Mouse (Mus musculus) embryonic facial prominence, embryonic 10.5 days (tissue): ENCODE measurements around the gene Hmga2. TPM values are rescaled to one million over a fixed set of nuclear protein-coding genes. Genes with fewer than 3 reads are reported as not detected.

Experiments used
- DNase-seq: peaks from one replicate; pipeline ENCODE4 v3.0.0-alpha.2; 2017; ENCODE audit warnings: low spot score
- H3K27ac ChIP-seq: fragments of 300-500 bp; sonication (generic); replicated peaks from 2 replicates; pipeline ENCODE4 v1.5.1; 2016; ENCODE audit warnings: mild to moderate bottlenecking
- H3K27me3 ChIP-seq: fragments of 300-500 bp; sonication (generic); replicated peaks from 2 replicates; pipeline ENCODE4 v1.6.1; 2016; ENCODE audit warnings: low read depth, mild to moderate bottlenecking; ENCODE audit not compliant: poor library complexity, severe bottlenecking
- H3K36me3 ChIP-seq: fragments of 300-500 bp; sonication (generic); replicated peaks from 2 replicates; pipeline ENCODE4 v1.6.1; 2016; ENCODE audit warnings: mild to moderate bottlenecking, moderate library complexity
- H3K4me1 ChIP-seq: fragments of 300-500 bp; sonication (generic); 2 replicates; pipeline ENCODE4 v1.6.1; 2016
- H3K4me3 ChIP-seq: fragments of 300-500 bp; sonication (generic); 2 replicates; pipeline ENCODE4 v1.5.1; 2016; ENCODE audit warnings: mild to moderate bottlenecking, moderate library complexity
- H3K9me3 ChIP-seq: fragments of 300-500 bp; sonication (generic); 2 replicates; pipeline ENCODE4 v1.6.1; 2016; ENCODE audit warnings: mild to moderate bottlenecking
- WGBS: fragments of 180-500 bp; shearing (Covaris S2); methylation state at CpG from one replicate; pipeline ENCODE4 v1.1.7; 2016; 5-methylcytosine and 5-hydroxymethylcytosine counted together
- polyA plus RNA-seq: library from polyadenylated mRNA; unstranded; fragments of >200 nt; fragmentation: Nextera tagmentation; extraction: Ambion mirVana; gene quantifications from 2 replicates; pipeline ENCODE4 v1.2.1, GENCODE M21; 2016

Hmga2 gene
- polyA plus RNA-seq, 1 experiment from 2014 or later, result 94.0 TPM

DNA sequence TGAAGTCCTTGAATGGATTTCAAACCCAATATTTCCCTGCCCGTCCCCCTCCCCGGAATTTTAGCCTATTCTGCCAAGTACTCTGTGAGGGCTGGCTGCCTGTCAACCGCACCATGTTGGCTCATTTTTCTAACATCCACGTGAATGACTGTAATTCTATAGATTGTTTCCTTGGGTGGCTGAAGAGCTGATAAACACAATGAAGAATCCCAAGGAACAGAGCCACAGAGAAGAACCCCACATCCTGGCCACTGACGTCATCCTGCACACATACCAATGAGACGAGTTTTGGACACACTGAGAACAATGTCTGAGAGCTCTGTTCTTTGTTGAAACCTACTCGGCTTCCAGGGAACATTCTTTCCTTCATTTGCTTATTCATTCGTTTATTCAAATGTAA is 74.5 kb downstream of the Hmga2 start:
- Histone ChIP-seq H3K4me3 (no peak overlapping the region), H3K4me1 (peaks cover 77% of the 10 kb centered on the region), H3K9me3 (no peaks in the 10 kb centered on the region), H3K27me3 (no peaks in the 10 kb centered on the region), H3K36me3 (peaks cover 68% of the 10 kb centered on the region), H3K27ac (peak overlapping the region; percentile 24; the same call in 1 of the 2 replicates)
- DNase-seq, result no peak
- 75% methylated on average over 8 of the region's 8 CpGs for WGBS

DNA sequence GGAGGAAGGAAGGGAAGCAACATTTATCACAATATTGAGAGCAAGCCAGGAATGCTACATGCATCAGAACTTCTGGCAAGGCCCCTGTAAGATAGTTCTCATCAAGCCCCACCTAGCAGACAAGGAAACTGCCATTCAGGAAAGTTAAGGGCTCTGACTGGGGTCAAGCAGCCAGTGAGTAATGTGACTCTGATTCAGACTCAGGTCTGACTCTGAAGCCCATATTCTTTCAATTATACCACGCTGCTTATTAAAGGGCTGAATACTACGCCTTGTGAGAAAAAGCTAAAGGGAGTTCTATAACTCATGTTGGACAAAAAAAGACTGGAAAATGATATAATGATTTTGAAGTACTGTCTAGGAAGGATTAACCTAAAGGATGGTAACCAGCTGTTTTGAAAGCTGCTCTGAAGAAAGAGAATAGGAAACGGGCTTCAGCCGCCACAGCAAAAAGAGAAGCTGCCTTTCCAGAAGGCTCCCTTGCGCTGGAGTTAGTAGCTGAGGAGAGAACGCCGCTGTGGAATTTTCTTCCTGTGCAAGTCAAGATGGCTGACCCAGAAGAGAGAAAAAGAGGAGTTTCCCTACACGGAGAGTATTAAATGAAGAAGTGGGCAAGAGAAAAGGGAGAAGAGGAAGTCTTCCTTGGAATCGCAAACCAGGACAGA is 76.3 kb downstream of the Hmga2 start:
- Histone ChIP-seq H3K4me3 (no peak overlapping the region; the same call in 1 of the 2 replicates), H3K9me3 (no peaks in the 10 kb centered on the region), H3K36me3 (peaks cover 74% of the 10 kb centered on the region), H3K27me3 (no peaks in the 10 kb centered on the region), H3K4me1 (peaks cover 67% of the 10 kb centered on the region), H3K27ac (peak overlapping the region; percentile 75)
- peak; percentile 41 for DNase-seq
- WGBS, result 47% methylated on average over 9 of the region's 9 CpGs

DNA sequence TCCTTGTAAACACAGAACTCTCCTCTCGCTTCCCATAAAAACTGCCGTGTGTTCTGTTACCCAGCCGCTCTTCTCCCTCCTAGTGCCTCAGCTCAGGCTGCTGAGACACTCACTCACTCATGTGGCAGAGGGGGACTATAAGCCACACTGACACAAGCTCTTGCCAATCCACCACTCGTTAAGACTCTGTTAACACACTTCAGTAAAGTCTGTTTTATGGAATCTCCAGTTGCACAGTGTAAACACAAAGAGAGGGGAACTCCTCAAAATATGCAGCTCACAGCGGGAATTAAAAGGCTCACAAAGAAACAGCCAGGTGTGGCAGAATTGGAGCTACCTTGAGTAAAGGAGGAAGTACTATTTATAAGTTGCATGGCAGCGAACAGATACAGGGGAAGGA is 77.5 kb downstream of the Hmga2 start:
- peaks cover 66% of the 10 kb centered on the region for H3K4me1 ChIP-seq
- WGBS, result 58% methylated on average over 6 of the region's 6 CpGs

DNA sequence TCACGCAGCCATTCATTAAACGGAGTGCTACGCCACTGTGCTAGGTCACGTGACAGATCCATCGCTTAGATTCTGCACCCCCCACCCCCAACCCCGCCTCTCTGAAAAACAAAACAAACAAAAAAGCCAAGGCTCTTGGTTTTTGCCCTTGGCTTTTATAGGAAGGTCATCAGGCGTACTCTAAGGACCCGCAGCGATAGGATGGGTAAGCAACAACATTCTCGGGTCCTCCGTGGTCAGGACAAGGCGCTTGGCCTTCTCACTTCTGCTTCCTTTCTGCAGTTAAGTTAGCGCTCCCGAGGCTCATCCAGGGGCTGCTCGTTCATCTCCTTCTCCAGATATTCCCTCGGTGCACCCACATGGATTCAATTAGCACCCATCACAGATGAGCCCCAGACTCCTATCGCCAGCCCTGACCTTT is 79.0 kb downstream of the Hmga2 start:
- Histone ChIP-seq H3K27ac (no peak overlapping the region), H3K4me1 (peaks cover 69% of the 10 kb centered on the region), H3K4me3 (no peak overlapping the region), H3K27me3 (no peaks in the 10 kb centered on the region), H3K9me3 (no peaks in the 10 kb centered on the region), H3K36me3 (peaks cover 60% of the 10 kb centered on the region)
- peak; percentile 40 for DNase-seq
- 67% methylated on average over 17 of the region's 17 CpGs for WGBS

More for the DNA sequence above, 77.5 kb downstream of the Hmga2 start:
- H3K27ac ChIP-seq, result no peak overlapping the region
- peaks cover 61% of the 10 kb centered on the region for H3K36me3 ChIP-seq
- no peak overlapping the region for H3K4me3 ChIP-seq
- no peaks in the 10 kb centered on the region for H3K9me3 ChIP-seq
- DNase-seq, result no peak
- no peaks in the 10 kb centered on the region for H3K27me3 ChIP-seq

DNA sequence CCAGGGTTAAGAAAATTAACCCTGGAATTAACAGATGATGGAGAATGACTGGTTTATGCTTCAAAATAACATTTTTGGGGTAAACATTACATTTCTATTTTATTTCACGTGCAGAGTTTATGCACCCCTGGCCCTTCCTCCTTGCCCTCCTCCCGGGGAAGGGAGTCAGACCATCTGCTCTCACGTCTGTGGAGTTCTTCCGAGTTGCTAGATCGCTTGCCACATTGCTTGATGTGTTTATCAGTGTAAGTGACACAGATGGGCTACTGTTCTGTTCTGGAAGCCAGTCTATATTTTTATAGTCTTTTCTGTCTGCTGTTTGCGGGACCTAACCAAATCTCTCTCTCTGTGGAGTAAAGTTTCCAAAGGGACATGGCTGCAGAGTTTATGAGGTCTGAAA is 80.7 kb downstream of the Hmga2 start:
- H3K9me3 ChIP-seq, result no peaks in the 10 kb centered on the region
- no peak overlapping the region for H3K27ac ChIP-seq
- peaks cover 72% of the 10 kb centered on the region for H3K4me1 ChIP-seq
- WGBS, result 85% methylated on average over 6 of the region's 6 CpGs
- DNase-seq, result no peak
- peaks cover 54% of the 10 kb centered on the region for H3K36me3 ChIP-seq
- H3K4me3 ChIP-seq, result no peak overlapping the region
- no peaks in the 10 kb centered on the region for H3K27me3 ChIP-seq

DNA sequence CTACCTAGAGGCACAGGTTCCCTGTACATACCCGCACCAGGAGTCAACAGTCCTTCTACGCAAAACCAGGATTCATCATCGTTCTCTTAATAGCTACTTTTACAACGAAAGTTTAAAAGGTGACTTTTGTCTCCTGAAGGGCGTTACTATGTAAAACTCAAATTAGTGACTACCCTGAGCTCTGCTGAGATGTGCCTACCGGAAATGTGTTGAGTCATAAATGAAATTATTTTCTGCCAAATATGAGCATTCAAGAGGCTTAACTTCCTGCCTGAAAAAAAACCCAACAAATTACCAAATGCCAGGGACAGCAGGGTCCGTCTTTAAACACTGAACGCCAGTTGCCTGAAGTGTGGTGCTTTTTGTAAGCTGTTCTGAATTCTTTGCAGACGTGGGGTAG is 81.5 kb downstream of the Hmga2 start:
- no peak overlapping the region for H3K27ac ChIP-seq
- 91% methylated on average over 9 of the region's 9 CpGs for WGBS
- no peaks in the 10 kb centered on the region for H3K9me3 ChIP-seq
- no peak for DNase-seq
- H3K4me3 ChIP-seq, result no peak overlapping the region
- H3K36me3 ChIP-seq, result peaks cover 57% of the 10 kb centered on the region
- H3K27me3 ChIP-seq, result no peaks in the 10 kb centered on the region
- H3K4me1 ChIP-seq, result peaks cover 71% of the 10 kb centered on the region

DNA sequence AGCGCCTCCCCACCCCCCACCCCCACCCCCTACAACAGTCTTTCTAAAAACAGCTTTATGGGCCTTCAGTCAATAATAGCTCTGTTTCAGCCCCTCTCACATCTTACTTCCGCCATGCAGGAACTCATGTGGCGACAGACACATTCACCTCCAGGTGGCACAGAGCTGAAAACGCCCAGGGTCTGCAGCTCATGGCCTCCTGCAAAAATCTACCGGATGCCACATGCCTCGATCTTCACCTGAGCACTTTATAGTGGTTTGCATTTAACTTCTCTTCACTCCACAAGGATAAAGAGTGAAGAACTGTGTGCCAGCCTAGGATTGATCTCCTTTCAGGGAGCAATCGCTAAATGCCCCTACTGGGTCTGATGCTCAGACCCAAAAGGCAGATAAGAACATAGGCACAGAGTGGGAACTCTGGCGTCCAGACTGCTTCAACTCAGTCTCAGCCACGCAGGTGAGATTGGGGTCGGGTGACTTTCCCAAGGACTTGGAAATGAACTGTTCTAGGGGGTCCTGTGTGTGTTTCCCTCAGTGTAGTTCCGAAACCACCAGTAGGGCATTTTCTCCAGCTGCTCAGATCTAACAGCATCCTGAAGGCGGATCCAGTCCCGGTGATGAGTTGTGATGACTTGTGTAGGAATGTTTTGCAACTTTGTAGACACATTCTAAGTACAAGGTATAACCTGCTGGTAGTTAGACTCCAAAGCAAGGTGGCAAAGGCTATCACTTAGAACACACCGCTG is 84.1 kb downstream of the Hmga2 start:
- H3K36me3 ChIP-seq, result peaks cover 43% of the 10 kb centered on the region
- no peaks in the 10 kb centered on the region for H3K9me3 ChIP-seq
- no peaks in the 10 kb centered on the region for H3K27me3 ChIP-seq
- no peak for DNase-seq
- H3K4me3 ChIP-seq, result no peak overlapping the region
- H3K27ac ChIP-seq, result peak overlapping the region; percentile 51; the same call in 1 of the 2 replicates
- peaks cover 63% of the 10 kb centered on the region for H3K4me1 ChIP-seq
- WGBS, result 38% methylated on average over 14 of the region's 14 CpGs

DNA sequence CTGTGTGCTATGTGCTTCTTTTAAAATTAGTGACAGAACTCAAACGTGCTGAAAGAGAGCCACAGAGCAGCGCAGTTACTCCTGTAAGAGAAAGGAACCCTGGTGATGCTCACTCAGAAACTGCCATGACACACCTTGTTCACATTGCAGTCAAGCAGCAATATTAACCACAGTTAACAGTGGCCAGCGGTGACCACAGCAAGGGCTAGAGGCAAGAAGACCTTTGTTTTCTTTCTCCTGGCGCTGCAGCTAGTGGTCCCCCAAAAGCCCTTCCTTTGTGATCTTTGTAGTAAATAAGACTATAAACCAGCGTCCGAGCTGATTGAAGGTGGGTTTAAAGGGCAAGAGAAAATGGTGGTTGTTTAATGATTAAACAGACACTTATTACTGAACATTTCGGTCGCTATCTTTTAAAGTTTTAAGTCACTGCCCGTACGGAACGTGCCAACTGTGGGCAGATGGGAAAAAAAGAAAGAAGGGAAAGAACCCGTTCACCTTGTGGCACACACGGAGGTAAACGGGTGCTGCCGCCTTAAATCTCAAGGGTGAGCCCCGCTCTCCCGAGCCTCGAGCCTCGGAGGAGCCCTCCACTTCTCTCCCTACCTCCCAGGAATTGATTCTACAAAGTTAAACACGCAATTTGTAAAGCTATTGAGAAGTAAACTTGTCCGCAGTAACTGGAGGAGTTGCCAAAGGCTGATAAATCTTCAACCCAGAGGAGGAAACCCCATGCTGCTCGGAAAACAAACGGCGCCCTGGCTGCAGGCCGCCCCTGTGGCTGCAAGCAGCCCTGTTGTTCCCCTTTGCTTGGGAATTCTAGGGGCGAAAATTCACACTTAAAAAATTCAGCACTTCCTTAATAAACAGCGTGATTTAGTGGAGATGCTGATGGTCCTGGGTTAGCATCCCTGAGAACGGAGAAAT is 85.1 kb downstream of the Hmga2 start:
- H3K27ac ChIP-seq, result peak overlapping the region; percentile 65
- WGBS, result 30% methylated on average over 28 of the region's 28 CpGs

DNA sequence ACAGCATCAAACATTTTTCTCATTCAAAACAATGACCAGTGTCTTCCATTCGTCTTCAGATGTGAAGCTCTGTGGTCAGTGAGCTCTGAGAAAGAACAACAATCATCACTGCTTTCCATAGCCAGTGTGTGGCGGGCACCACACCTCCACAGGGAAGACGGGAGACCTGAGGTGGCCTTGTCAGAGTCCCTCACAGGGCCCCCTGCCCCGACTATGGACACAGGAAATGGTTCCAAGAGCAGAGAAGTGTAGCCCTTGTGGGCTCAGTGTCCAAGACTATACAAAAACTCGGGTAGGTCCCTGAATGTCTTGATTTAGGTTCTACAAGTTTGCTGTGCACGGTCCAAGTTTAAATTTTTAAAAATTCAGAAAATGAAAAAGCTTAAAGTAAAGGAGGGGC is 86.6 kb downstream of the Hmga2 start:
- DNase-seq, result no peak
- 0 out of 2 replicates have a peak overlapping the region, but pooled peaks have one; percentile 12 for H3K27ac ChIP-seq
- peaks cover 84% of the 10 kb centered on the region for H3K4me1 ChIP-seq
- no peak overlapping the region for H3K4me3 ChIP-seq
- H3K36me3 ChIP-seq, result peaks cover 49% of the 10 kb centered on the region
- H3K27me3 ChIP-seq, result no peaks in the 10 kb centered on the region
- no peaks in the 10 kb centered on the region for H3K9me3 ChIP-seq
- WGBS, result 63% methylated on average over 6 of the region's 6 CpGs

More for the DNA sequence above, 85.1 kb downstream of the Hmga2 start:
- Histone ChIP-seq H3K36me3 (peaks cover 44% of the 10 kb centered on the region), H3K4me3 (no peak overlapping the region), H3K27me3 (no peaks in the 10 kb centered on the region), H3K9me3 (no peaks in the 10 kb centered on the region), H3K4me1 (peaks cover 70% of the 10 kb centered on the region)
- DNase-seq, result no peak

DNA sequence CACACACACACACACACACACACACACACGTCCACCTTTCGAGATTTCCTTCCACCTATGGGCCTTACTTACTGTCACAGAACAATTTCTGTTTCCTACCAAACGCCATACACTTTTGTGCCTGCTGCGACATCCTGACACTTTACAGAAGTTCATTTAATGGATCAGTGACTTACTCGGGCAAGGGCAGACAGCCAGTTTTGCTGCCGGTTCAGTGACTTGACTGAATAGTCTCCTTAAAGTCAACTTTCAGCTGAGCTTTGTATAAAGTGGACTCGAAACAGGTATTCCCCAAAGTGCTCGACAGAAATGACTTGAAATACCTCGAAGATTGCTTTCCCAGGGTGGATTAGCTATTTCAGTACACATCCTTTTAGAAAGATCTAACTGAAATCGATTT is 87.3 kb downstream of the Hmga2 start:
- H3K27me3 ChIP-seq, result no peaks in the 10 kb centered on the region
- 55% methylated on average over 10 of the region's 10 CpGs for WGBS
- H3K4me3 ChIP-seq, result no peak overlapping the region
- H3K36me3 ChIP-seq, result peaks cover 56% of the 10 kb centered on the region
- H3K4me1 ChIP-seq, result peaks cover 88% of the 10 kb centered on the region
- no peak for DNase-seq
- peak overlapping the region; percentile 35 for H3K27ac ChIP-seq
- H3K9me3 ChIP-seq, result no peaks in the 10 kb centered on the region

DNA sequence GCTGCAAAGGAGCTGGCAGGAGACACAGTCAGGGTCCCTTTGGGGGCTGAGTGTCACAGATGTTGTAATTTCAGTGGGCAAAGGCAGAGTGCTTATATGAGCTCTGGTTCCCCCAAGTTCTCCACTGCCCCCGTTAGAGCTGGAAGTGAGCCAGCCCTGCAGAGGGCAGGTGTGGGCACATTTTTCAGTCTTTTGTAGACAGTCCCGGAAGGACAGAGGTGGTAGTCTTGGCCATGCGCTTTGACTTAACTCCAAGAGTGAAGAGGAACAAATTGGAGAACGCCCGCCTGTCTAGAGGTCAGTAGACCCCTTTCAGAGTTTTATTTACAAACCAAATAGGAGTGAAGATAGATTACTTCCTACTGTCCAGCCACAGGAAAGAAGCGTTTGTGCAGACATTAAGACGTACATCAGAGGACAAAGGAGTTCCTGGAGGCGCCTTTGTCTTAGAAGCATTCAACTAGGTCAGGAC is 87.8 kb downstream of the Hmga2 start:
- Histone ChIP-seq H3K4me1 (peaks cover 91% of the 10 kb centered on the region), H3K36me3 (peaks cover 58% of the 10 kb centered on the region), H3K27me3 (no peaks in the 10 kb centered on the region), H3K9me3 (no peaks in the 10 kb centered on the region), H3K27ac (peak overlapping the region; percentile 35; the same call in 1 of the 2 replicates), H3K4me3 (no peak overlapping the region)
- 48% methylated on average over 8 of the region's 8 CpGs for WGBS
- DNase-seq, result no peak

DNA sequence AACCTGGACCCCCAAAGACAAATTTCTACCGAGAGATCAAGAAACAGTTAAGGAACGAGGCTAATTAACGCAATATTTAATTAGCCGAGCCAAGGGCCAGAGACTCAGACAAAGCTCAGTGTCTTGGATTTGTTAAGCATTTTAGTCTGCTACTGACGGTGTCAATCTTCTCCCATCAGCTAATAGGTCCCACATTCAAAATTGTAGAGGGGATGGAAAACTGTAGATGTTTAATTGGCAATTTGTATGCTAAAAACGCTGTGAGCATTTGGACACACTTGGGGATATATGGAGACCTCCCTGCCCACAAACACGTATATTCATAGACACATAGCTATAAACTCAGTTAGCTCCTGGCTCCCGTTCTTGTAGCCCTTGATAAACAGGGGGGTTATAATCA is 89.2 kb downstream of the Hmga2 start:
- no peak overlapping the region for H3K27ac ChIP-seq
- peaks cover 78% of the 10 kb centered on the region for H3K4me1 ChIP-seq
- no peak for DNase-seq
- H3K27me3 ChIP-seq, result no peaks in the 10 kb centered on the region
- WGBS, result 73% methylated on average over 8 of the region's 8 CpGs
- no peaks in the 10 kb centered on the region for H3K9me3 ChIP-seq
- H3K4me3 ChIP-seq, result no peak overlapping the region
- peaks cover 57% of the 10 kb centered on the region for H3K36me3 ChIP-seq
